Mouse (Mus musculus) bone marrow macrophage, adult 2 months (primary cell): Measurements from ENCODE around the gene Nampt.

Source experiments
- CTCF ChIP-seq: IDR thresholded peaks from 2 replicates; pipeline ENCODE4 v1.5.1; 2012; ENCODE audit warnings: low read depth, mild to moderate bottlenecking, low read length, moderate library complexity
- POLR2A ChIP-seq: IDR thresholded peaks from 2 replicates; pipeline ENCODE4 v1.6.1; 2012; ENCODE audit warnings: mild to moderate bottlenecking, low read depth, low read length, borderline replicate concordance

DNA sequence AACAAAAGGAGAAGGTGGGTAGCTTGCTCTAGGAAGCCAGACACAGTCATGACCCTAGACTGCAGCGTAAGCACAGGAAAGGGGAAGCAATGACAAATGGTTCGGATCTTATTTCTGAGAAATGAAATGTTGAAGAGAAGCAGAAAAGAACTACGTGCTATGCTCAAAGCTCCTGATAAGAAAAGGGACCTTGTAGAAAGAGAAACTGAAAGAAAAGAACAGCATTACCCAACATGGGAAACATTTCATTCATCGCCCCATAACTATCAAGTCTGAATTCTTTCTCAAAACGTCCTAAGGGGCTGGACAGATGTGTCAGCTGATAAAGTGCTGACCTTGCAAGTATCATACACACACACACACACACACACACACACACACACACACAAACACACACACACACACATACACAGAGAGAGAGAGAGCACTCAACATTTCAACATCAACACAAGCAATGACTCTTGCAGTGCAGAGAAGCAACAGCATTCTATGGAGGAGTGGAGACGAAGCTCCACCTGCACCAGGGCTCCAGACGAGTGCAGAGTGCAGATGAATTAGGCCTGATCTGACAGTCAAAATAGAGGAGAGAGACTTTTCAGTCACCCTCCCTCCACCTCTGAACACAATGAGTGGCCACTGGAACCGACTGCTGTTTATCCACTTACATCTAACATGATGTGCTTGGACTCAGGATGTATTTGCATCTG, 23.4 kb upstream of the Nampt start:
- TF ChIP-seq CTCF: no peak
- no peak for TF ChIP-seq POLR2A
